Mouse (Mus musculus) embryo, embryonic 10 days (tissue): ENCODE data around the gene Cdk5r2.

Source experiments
- DNase-seq: peaks from one replicate; pipeline ENCODE4 v3.0.0-alpha.2; 2015; ENCODE audit warnings: low spot score

The Cdk5r2 gene

DNA sequence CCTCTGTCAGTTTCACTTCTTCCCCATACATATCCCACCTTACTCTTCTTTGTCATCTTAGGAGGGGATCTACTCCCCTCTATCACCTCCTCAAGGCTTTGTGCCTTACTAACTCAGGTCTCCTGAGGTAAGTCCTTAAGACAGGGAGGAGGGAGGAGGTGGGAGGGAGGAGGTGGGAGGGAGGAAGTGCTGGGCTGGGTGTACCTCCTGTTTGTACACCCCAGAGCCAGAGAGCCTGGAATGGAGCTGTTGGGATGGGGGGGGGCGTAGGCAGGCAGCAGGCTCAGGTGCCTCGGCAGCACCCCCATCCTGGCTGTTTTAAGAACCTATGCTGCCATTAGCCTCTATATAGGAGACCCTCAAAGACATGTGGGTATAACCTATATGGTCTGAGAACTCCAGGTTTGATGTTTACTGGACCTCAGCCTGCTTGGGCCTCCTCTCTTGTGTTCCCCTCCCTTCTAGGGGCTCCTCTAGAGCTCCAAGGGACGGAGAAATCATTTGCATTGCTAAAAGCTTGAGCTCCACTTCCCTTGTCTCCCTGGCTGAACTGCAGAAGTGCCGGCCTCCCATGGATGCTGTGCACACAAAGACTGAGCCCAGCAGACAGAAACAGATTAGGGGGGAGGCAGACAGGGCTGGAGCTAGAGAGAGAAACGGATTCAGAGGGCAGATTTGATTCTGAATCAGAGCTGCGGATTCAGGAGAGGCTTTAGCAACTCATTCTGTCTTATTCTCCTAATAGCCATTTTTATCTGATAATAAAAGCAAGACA, 3.5 kb upstream of the Cdk5r2 start:
- DNase-seq, result peak; percentile 40

DNA sequence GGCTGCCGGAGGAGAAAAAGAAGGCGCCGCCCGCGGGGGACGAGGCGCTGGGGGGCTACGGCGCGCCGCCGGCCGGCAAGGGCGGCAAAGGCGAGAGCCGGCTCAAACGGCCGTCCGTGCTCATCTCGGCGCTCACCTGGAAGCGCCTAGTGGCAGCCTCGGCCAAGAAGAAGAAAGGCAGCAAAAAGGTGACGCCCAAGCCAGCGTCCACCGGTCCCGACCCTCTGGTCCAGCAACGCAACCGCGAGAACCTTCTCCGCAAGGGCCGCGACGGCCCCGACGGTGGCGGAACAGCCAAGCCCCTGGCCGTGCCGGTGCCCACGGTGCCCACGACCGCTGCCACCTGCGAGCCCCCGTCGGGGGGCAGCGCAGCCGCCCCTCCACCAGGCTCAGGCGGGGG, 422 bp downstream of the Cdk5r2 start:
- peak; percentile 50 for DNase-seq

GRCm38 (mm10) chr1:74855651-74856438, 1.1 kb downstream of the Cdk5r2 start:
- DNase-seq, result peak; percentile 23

DNA sequence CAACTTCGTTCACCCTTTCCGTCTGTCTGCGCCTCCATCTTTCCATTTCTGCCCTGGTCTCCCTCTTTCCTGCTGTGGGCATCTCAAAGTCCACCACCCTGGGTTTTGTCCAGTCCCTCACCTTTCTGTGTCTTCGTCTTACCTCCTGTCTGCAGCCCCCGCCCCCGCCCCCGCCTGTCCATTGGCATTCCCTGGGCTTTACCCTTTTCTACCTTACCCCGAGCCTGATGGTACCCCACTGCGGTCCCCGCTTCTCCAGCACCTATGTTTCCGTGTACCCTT, 1.6 kb downstream of the Cdk5r2 start:
- DNase-seq, result no peak

DNA sequence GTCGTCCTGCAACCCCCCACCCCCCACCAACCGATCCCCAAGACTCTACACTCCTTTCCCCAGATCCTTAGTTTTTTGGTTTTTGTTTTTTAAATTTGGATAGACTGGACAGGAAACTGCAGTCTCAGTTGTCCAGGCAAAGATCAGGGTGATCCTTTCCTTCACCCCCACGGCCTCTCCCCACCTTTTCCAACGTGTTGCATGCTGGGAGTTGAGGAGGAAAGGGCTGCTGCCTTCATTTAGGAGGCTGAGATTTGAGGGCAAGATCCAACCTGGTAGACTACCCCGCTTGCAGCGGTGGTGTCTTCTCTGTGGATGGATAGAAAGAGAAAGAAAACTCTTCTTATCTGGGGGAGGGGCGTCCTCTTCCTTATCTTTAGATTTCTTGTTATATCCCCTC, 2.1 kb downstream of the Cdk5r2 start:
- no peak for DNase-seq

DNA sequence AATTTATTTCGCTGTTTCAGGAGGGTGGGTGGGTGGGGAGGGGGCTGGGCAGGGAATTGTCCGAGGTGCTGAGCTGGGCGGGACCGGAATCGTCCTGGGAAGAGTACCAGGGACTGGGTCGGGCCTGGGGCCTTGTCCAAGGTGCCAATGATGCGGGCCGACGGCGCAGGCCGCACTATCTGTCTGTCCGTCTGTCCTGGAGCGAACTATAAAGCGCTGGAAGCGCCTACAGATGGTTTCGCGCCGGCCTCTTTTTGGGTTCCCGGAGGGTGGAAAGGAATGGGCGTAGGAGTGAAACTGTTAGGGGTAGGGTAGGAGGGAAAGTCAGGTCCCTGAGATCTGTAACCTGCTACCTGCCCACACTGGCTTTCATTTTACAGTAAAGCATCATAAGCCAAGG, 2.5 kb downstream of the Cdk5r2 start:
- DNase-seq, result no peak

DNA sequence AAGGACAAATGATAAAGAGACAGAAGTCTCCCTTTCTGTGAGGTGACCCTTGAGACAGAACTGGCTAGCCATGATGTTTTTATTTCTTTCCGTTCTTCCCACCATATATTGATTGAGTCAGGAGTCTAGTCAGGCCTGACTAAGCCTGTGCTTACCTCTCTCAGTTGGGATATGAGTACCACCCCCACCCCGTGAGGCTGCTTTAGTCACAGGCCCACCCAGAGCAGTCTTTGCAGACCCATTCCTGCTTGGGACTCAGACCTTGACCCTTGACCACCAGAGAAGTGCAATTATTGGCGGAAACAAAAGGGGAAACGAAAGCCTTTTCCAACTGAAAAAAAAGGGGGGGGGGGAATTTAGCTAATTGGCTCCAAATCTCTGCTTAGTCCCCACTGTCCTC, 2.9 kb downstream of the Cdk5r2 start:
- no peak for DNase-seq

DNA sequence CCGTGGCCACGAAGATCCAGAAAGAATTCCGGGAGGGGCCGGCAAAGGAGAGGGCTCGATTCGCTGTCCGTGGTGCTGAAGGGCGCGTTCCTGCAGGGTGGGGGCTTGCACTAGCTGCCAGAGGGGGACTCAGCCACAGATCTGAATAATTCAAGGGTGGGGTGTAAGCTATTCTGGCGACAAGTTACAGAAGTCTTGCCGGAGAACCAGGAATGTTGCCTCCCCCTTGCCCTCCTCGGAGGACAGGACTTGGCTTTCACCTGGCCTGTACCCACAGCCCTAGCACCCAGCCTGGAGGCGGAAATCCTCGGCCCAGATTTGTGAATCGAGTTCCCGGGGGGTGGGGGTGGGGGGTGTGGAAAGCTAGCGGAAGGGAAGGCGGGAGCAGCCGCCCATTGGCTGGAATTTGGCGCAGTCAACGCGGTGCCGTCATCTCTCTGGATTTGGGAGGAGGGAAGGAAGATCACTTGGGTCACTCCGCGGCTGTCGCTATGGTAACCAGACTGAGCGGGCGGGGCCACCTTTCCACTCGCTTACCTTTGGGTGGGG, 3.5 kb downstream of the Cdk5r2 start:
- DNase-seq, result peak; percentile 90

- no peak for DNase-seq
Measured at GRCm38 (mm10) chr1:74858805-74859204, 4.1 kb downstream of the Cdk5r2 start.

- no peak for DNase-seq
Measured at GRCm38 (mm10) chr1:74859223-74859984, 4.7 kb downstream of the Cdk5r2 start.

- no peak for DNase-seq
Measured at GRCm38 (mm10) chr1:74861783-74862182, 7.0 kb downstream of the Cdk5r2 start.

- DNase-seq, result no peak
Measured at GRCm38 (mm10) chr1:74872218-74872617, 17.5 kb downstream of the Cdk5r2 start.

DNA sequence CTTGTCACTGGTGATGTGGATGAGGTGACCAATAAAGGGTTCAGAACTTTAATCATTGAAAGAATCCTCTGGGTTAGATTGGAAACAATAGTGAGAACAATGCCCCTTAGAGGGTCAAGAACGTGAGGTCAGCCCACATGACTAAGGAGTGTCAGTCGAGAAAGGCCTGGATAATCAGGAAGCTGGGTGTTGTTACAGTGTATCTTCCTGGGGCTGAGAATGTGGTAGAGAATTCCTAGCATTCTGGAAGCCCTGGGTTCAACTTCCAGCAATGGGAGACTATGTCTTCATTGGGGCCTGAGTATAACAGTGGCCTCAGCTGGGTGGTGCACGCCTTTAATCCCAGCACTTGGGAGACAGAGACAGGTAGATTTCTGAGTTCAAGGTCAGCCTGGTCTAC, 22.5 kb downstream of the Cdk5r2 start:
- no peak for DNase-seq

DNA sequence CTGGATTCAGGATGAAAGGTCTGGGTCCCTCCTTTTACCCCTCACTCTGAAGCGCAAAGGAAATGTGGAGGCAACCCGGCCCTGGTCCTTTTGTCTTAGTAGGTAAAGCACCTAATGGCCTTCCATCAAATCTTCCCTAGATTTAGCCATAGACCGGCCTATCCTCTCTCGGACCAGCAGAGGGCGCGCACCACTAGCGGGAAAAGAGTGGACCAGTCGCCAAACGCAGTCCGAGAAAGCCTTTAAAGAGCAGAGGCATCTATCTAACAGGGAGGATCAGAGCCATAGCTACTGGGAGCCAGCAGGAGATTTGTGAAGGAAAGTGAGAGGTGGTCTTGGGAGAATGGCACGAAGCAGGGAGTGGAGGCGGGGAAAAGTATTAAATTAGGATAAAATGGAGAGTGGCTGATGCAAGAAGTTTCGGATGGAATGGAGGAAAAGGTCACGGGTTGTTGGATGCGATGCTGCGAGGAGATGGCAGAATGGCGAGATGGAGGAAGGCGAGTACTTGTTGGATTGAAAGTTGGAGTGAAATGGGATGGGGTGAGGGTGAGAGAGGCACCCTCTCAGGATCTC, 26.1 kb downstream of the Cdk5r2 start:
- peak; percentile 92 for DNase-seq

- DNase-seq, result peak; percentile 28
Measured at GRCm38 (mm10) chr1:74882055-74882734, 27.5 kb downstream of the Cdk5r2 start.

GRCm38 (mm10) chr1:74882828-74883227, 28.1 kb downstream of the Cdk5r2 start:
- DNase-seq, result peak; percentile 23

GRCm38 (mm10) chr1:74883441-74883840, 28.7 kb downstream of the Cdk5r2 start:
- DNase-seq, result no peak

- peak; percentile 41 for DNase-seq
Measured at GRCm38 (mm10) chr1:74884196-74885141, 29.7 kb downstream of the Cdk5r2 start.

- DNase-seq, result peak; percentile 36
Measured at GRCm38 (mm10) chr1:74885369-74886042, 30.8 kb downstream of the Cdk5r2 start, which contains the start of gene Fev. Gene Fev, minus strand, starts transcription at chr1:74885419.

GRCm38 (mm10) chr1:74891513-74891912, 36.8 kb downstream of the Cdk5r2 start:
- DNase-seq, result peak; percentile 85
